Mouse (Mus musculus): ENCODE measurements around the gene Zfp512b.

Gene Zfp512b

GRCm38 (mm10) chr2:181573961-181574360 is 18.6 kb downstream of the Zfp512b start:
- no peak for DNase-seq (ENCODE audit: low spot score in 2 of 2)

GRCm38 (mm10) chr2:181572921-181573920 is 19.4 kb downstream of the Zfp512b start:
- DNase-seq (ENCODE audit: low spot score in 2 of 2) = no peak

- no peak for DNase-seq (ENCODE audit: low spot score in 2 of 2)
These were observed 20.5 kb downstream of the Zfp512b start for GRCm38 (mm10) chr2:181571941-181572670.

DNA sequence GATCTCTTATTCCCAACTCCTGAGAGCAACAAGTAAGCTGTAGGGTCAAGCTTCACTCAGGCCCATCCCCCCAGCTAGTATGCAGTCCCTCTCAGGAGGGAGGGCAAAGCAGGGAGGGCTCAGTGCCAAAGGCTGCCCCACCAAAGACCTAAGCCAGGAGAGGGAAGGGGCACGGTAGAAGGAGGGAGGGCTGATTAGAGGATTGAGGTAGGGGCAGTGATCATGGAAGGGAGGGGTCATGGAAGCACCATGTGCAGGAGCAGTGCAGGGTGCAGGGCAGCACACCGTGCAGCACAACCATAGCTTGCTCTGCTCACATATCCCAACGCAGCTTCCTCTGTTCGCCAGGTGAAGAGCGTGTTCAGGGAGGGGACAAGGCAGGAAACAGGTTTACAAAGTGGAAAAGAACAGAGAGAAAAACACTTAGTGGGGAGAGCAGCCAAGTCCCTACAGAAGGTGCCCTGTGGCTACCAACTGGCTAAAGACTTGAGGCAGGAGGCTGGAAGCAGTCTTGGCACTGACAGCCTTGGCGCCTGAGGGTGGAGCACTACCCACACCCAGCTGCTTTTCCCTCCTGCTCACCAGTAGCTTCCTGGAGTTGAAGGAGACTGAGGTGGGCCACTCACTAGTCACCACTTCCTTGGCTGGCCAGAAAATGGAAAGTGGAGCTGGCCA is 21.5 kb downstream of the Zfp512b start:
- no peak for DNase-seq (ENCODE audit: low spot score in 2 of 2)

GRCm38 (mm10) chr2:181570375-181570774 is 22.2 kb downstream of the Zfp512b start:
- DNase-seq (ENCODE audit: low spot score in 2 of 2) = no peak

GRCm38 (mm10) chr2:181569856-181570255 is 22.7 kb downstream of the Zfp512b start:
- no peak for DNase-seq (ENCODE audit: low spot score in 2 of 2)

DNA sequence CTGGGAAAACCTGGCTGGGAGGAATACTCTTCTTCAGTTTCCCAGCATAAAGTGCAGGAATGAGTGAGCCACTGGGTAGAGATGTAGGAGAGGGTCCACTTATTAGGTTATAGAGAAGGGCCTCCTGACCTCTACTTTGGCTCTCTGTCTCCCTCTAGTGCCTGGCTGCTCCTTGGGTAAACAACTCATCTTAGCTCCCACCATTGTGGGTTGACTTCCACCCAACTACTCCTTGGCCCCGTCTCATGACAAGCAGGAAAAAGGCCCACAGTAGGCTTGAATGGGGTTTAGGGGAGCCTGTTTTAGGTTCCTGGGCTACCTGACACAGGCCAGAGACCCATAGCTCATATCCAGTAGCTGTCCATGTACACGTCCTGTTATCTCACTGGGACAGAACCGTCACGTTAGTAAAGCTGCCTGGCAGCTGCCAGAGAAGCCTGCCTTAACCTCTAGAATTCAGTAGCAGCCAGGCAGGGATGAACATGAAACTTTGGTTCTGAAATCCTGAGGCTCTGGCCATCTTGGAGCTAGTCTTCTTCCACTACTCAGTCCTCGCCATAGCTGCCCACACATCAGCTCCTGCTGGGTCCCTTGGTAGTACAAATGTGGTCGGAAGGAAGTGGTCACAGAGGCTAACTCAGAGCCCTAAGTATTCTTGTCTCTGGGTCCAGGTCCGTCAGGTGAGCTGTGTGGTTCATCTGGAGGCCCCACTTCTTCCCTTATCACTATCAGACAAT is 24.2 kb downstream of the Zfp512b start:
- no peak for DNase-seq (ENCODE audit: low spot score in 2 of 2)

GRCm38 (mm10) chr2:181567338-181567737 is 25.3 kb downstream of the Zfp512b start:
- no peak for DNase-seq (ENCODE audit: low spot score in 2 of 2)

DNA sequence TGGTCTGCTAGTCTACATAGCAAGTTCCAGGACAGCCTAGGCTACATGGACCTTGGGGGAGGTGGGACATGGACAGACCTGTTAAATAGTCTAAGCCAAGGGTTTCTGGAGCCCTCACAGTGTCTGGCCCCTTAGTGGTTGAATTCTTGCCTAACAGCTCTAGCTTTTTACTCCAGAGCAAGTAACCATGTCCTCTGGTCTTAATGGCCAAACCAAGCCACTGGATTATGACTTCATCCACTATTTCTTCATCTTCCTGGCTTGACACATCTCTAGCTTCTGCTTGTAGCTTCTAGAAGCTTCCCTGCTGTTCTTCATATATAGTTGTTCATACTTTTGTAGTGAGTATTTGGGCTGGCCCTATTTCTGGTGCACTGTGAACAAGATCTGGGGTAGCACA is 38.8 kb downstream of the Zfp512b start:
- DNase-seq (ENCODE audit: low spot score in 2 of 2) = no peak

DNA sequence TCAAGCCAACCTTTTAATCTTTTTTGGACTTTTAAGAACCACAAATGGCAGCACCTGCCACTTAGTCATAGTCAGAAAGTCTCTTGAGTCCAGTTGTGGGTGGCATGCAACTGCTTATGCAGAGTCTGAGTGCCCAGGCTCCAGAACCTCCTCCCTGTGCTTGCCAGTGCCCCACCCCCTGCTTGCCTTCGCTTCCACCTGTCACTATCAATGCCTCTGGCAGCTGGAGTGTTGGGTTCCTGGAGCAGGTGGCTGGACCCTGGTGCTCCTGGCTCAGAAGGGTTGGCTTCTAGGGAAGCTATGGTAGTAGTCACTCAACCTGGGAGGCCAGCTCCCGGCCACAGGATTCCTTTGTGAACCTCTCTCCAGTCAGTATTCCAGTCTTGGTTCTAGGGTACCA is 42.4 kb downstream of the Zfp512b start:
- no peak for DNase-seq (ENCODE audit: low spot score in 2 of 2)

- no peak for DNase-seq (ENCODE audit: low spot score in 2 of 2)
These were observed 43.9 kb downstream of the Zfp512b start for GRCm38 (mm10) chr2:181548682-181549081.

DNA sequence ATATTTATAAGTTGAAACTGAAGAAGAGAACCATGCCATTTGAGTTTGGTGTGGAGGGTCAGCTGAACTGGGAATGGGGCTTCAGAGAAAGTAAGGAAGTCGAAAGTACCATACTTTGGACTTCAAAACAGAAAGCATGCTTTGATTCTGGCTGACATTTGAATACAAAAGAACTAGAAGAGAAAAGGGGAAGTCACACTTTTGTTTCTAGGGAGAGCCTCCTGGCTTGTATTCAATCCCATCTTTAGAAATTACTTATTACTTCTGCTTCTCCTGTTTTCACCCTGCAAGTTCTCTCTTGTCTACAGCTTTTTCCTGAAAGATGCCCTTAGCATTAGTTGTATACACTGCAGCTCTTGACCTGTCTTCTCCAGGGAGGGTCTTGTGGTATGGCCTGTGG is 44.4 kb downstream of the Zfp512b start:
- no peak for DNase-seq (ENCODE audit: low spot score in 2 of 2)

GRCm38 (mm10) chr2:181546142-181546541 is 46.5 kb downstream of the Zfp512b start:
- DNase-seq (ENCODE audit: low spot score in 2 of 2) = no peak

DNA sequence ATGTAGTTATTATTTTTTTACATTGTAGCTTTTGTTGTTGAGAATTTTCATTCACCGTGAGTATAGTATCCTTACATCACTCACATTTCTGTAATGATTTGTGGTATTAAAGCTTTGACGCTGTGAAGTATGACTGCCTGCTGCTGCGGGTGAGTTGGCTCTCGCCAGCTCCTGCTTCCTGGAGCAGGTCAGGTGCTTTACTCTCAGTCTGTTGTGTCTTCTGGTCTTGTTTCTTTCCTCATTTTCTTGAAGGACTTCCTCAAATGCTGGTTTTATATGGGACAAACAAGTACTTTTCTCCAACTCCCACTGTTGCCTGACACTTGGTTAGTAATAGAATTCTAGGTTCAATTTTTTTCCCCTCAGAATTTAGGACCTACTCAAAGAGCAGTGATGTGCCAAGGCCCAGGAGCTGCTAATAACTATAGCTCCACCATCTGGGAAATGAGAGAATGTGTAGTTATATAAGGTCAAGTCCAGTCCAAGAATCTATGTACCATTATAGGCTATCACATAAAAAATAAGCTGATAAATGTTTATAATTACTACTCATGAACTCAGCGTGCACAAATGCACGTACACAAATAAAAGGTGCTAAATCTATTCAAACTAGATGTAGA is 50.7 kb downstream of the Zfp512b start:
- DNase-seq (ENCODE audit: low spot score in 2 of 2) = no peak

DNA sequence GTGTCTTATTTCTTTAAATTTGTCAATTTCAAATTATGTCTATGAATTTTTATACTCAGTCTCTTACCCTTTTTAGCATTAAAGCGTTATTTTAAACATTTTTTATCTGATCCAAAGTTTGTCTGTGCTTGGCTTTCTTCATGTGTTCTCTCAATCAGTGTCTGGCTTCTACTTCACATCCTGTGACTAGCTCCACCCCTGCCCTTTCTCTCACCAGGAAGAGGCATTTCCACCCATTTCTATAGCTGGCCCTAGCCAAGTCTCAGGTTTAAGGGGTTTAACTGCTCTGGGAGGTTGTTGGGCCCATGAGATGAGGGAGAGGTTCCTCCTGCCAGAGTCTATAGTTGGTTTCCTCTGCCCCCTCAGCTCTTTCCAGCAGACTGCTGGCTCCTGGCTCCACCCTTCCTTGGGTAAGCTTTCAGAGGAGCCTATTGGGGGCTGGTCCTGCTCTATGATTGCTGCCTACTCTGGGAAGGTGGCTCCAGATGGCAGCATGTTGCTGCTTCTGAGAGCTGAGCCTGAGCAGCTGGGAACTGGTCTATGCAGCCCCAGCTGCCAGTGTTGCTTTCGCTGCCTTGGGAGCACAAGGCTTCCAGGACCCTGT is 55.1 kb downstream of the Zfp512b start:
- peak; percentile 36 to 40 for DNase-seq (ENCODE audit: low spot score in 2 of 2)

DNA sequence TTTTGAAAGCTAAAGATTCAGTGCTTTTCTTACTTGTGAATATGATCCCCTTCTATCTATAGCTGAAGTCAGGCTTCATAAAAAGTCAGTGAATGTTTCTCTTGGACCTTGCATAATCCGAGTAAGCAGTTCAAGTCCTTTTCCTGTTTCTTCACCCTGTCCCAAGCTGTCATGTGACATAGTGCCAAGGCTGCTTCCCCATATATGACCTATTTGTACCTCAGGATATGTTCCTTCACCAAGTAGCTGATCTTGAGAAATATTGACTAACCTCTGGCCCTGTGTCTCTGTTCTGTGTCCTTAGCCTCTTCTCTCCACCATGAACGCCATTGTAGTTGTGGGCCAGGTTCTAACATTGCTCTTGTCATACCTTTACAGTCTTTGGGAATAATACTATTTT is 56.2 kb downstream of the Zfp512b start:
- DNase-seq (ENCODE audit: low spot score in 2 of 2) = no peak

- DNase-seq (ENCODE audit: low spot score in 2 of 2) = no peak
These were observed 60.0 kb downstream of the Zfp512b start for GRCm38 (mm10) chr2:181532589-181532988.

Measured in frontal cortex, postnatal 25 days (tissue).